Mouse (Mus musculus) ES-E14 (cell line): ENCODE results near the gene Ctnnb1.

Experiments
- CHD2 ChIP-seq: IDR thresholded peaks from 2 replicates; pipeline ENCODE4 v1.6.1; 2014; ENCODE audit warnings: mild to moderate bottlenecking, low read depth, low read length, inconsistent platforms
- MAFK ChIP-seq: IDR thresholded peaks from 2 replicates; pipeline ENCODE4 v1.6.1; 2014; ENCODE audit warnings: mild to moderate bottlenecking, low read depth, low read length, inconsistent platforms; ENCODE audit not compliant: insufficient read depth
- ZC3H11A ChIP-seq: IDR thresholded peaks from 2 replicates; pipeline ENCODE4 v1.6.1; 2012; ENCODE audit warnings: low read depth, mild to moderate bottlenecking, inconsistent platforms, low read length, borderline replicate concordance

DNA sequence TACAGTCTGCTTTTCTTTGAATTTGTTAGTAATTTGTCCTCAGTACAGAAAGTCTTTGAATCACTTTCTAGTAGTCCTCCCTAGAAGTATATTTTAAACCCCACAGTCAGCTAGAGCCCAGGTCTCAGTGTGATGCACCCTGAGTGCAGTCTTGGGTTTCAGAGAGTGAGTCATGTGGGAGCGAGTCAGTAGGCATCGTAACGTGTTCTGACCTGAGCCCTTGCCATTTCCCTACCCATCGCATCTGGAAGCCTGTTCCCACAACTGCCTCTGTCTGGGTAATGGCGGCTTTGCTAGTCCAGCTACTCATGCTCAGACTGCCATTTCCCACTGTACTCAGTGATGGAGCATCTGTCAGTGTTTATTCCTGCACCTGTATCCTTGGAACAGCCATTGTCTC lies 29.0 kb downstream of the Ctnnb1 start:
- TF ChIP-seq MAFK (no peak), CHD2 (no peak), ZC3H11A (no peak)
